17 mouse cellular contexts compared by ENCODE assay signal in the genomic region with DNA sequence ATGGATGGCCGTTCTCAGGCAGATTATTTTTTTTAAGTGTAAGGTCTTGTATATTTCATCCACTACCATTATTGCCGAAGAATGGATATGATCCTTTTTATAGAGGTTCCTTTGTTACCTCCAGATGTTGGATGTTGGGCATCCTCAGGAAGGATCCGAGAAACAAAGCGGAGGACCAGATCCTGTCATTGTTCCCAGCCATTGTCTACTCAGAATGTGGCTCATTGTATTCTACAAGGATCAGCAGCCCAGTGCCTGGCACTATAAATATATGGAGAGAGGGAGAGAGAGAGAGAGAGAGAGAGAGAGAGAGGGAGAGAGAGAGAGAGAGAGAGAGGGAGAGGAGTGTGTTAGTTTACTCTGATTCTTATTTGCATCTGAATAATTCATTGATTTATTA. TPM values are rescaled to one million over a fixed set of nuclear protein-coding genes. Genes with fewer than 3 reads are reported as not detected.
DNase-seq lines count a peak whose midpoint lies in the region; ATAC-seq and TF ChIP-seq lines count a peak whose summit lies in the region.
"Had no signal": no experiment of that assay in that cellular context is flagged by ENCODE, and none has a peak within 500 bp of the region (broad histone marks: within the 10 kb centered on the region; RNA-seq: fewer than 3 reads in every experiment).

No protein-coding gene starts in this region.

- H3K4me3 ChIP-seq in heart, adult 2 months: no peak overlapping the region
- H3K4me3 ChIP-seq in kidney, embryonic 16.5 days (ENCODE audit: low read length): no peak overlapping the region

- TF ChIP-seq CTCF in heart, adult 2 months (IDR thresholded peaks at IDR 0.05): no peak

- H3K27me3 ChIP-seq in heart, adult 2 months (ENCODE audit: control insufficient read depth, insufficient read depth, low read length): no peaks in the 10 kb centered on the region
- H3K27me3 ChIP-seq in kidney, embryonic 16.5 days (ENCODE audit: insufficient read depth, low read length): no peaks in the 10 kb centered on the region
- H3K27me3 ChIP-seq: Patski had no signal

- H3K79me2 ChIP-seq in heart, adult 2 months (replicated peaks; ENCODE audit: control insufficient read depth, insufficient read depth, low read length): 0 out of 2 replicates have a peak, but pooled peaks cover 2% of the 10 kb centered on the region

- peaks cover 29% of the 10 kb centered on the region for H3K36me3 ChIP-seq in heart, adult 2 months (ENCODE audit: control insufficient read depth, insufficient read depth, low read length)
- H3K36me3 ChIP-seq in kidney, embryonic 16.5 days (ENCODE audit: insufficient read depth, low read length): 0 out of 2 replicates have a peak, but pooled peaks cover 3% of the 10 kb centered on the region

- peak overlapping the region; percentile 90 for H3K27ac ChIP-seq in heart, adult 2 months
- peak overlapping the region; percentile 76; the same call in 1 of the 2 replicates for H3K27ac ChIP-seq in kidney, embryonic 16.5 days (ENCODE audit: low read length)
- H3K27ac ChIP-seq: hindbrain, embryonic 14.5 days had no signal

- no peak overlapping the region for H3K9ac ChIP-seq in heart, adult 2 months (ENCODE audit: low read depth, low read length)
- H3K9ac ChIP-seq in kidney, embryonic 16.5 days (replicated peaks; ENCODE audit: low read length): no peak overlapping the region
- H3K9ac ChIP-seq: forebrain, postnatal 0 days; hindbrain, embryonic 14.5 days had no signal

- 26% methylated on average over 4 of the region's 4 CpGs for WGBS in heart, adult 2 months
- WGBS in kidney, embryonic 16.5 days: 72% methylated on average over 4 of the region's 4 CpGs

- no peak for TF ChIP-seq EP300 in heart, adult 2 months (IDR thresholded peaks at IDR 0.05; ENCODE audit: insufficient read depth, low read depth, low read length)

- ATAC-seq in kidney, embryonic 16.5 days (ENCODE audit: low FRiP score, low TSS enrichment): no peak
- ATAC-seq: forebrain, postnatal 0 days had no signal

- no peak overlapping the region for H3K4me2 ChIP-seq in kidney, embryonic 16.5 days (replicated peaks; ENCODE audit: low read depth, low read length)
- H3K4me2 ChIP-seq: hindbrain, embryonic 14.5 days; midbrain, embryonic 11.5 days had no signal

- H3K4me1 ChIP-seq in heart, adult 2 months (ENCODE audit: control insufficient read depth, insufficient read depth, low read length): peaks cover 38% of the 10 kb centered on the region
- H3K4me1 ChIP-seq in kidney, embryonic 16.5 days (ENCODE audit: insufficient read depth, low read length): peaks cover 30% of the 10 kb centered on the region

- peak in 1 of 2 experiments; percentile 15 for DNase-seq in heart, adult 2 months
- DNase-seq in heart, postnatal 14 days: no peak
- no peak for DNase-seq in kidney, adult 8-10 months
- DNase-seq in right cerebral cortex, adult 18-20 months: peak; percentile 15
- DNase-seq in right cerebral cortex, postnatal 36 days (ENCODE audit: low spot score in 2 of 2): no peak
- no peak for DNase-seq in frontal cortex, postnatal 36 days (ENCODE audit: low spot score in 2 of 2)
- no peak for DNase-seq in frontal cortex, postnatal 25 days (ENCODE audit: low spot score in 2 of 2)
- DNase-seq: forebrain, postnatal 0 days; gastrocnemius, postnatal 25 days; liver; lung, postnatal 14 days; right cerebral cortex, postnatal 14 days; thymus, adult 18-20 months had no signal

- no peaks in the 10 kb centered on the region for H3K9me3 ChIP-seq in kidney, embryonic 16.5 days (ENCODE audit: low read length)

- no peak for TF ChIP-seq POLR2A in heart, adult 2 months (IDR thresholded peaks at IDR 0.05; ENCODE audit: insufficient read depth, low read depth, low read length)

- intact Hi-C loops in heart, adult 2 months (cut with DNase I): no loop called here
- intact Hi-C loops in heart, postnatal 14 days (cut with DNase I): no loop called here

RNA-seq across cellular contexts. Expression of gene Adam19, which starts 6.8 kb away (rescaled TPM):
- total RNA-seq in heart, adult 2 months (2021): 10 to 100 TPM; 21.9 to 63.9 TPM
- 17.7 and 32.1 TPM in 2 replicates for polyA plus RNA-seq in heart, adult 2 months (2012; rRNA removed)
- total RNA-seq in heart, postnatal 14 days (2021): 10 to 100 TPM; 56.8 to 77.7 TPM
- 16.5 and 18.0 TPM in 2 replicates for polyA plus RNA-seq in kidney, embryonic 16.5 days (2015; fragmentation: Nextera tagmentation; extraction: Ambion mirVana)

RNA-seq across cellular contexts. Expression of gene Gm12166, which starts 10.4 kb away (rescaled TPM):
- 1 to 10 TPM; 1.2 to 1.6 TPM for total RNA-seq in heart, adult 2 months (2021)
- 4.4 and 4.6 TPM in 2 replicates for polyA plus RNA-seq in heart, adult 2 months (2012; rRNA removed)
- total RNA-seq in heart, postnatal 14 days (2021): 1 to 10 TPM; 2.3 to 3.1 TPM
- 3.4 and 11.5 TPM in 2 replicates for polyA plus RNA-seq in kidney, embryonic 16.5 days (2015; fragmentation: Nextera tagmentation; extraction: Ambion mirVana)
